Mouse (Mus musculus) midbrain, embryonic 14.5 days (tissue): ENCODE measurements around the gene Cd200. TPM values are rescaled to one million over a fixed set of nuclear protein-coding genes. Genes with fewer than 3 reads are reported as not detected.
"Not testable (repeated sequence)": the region's sequence is repeated elsewhere in the genome, so short reads cannot be mapped to it uniquely, and the experiment has no call there.

Experiments
- ATAC-seq: fragments of 200-750 bp; cut with Nextera tagmentation; 2 replicates; pipeline ENCODE4 v1.8.0; 2017; ENCODE audit warnings: moderate number of reproducible peaks, moderate library complexity; ENCODE audit not compliant: low FRiP score, low TSS enrichment
- DNase-seq: peaks from one replicate; pipeline ENCODE4 v3.0.0-alpha.2; 2015
- H3K27ac ChIP-seq: fragments of 300-500 bp; sonication (generic); replicated peaks from 2 replicates; pipeline ENCODE4 v1.5.1; 2014; ENCODE audit warnings: mild to moderate bottlenecking, low read depth, low read length, moderate library complexity
- H3K27me3 ChIP-seq: fragments of 300-500 bp; sonication (generic); 2 replicates; pipeline ENCODE4 v1.6.1; 2014; ENCODE audit warnings: low read length, control low read depth, mixed read lengths; ENCODE audit not compliant: control insufficient read depth, insufficient read depth
- H3K36me3 ChIP-seq: fragments of 300-500 bp; sonication (generic); 2 replicates; pipeline ENCODE4 v1.6.1; 2014; ENCODE audit warnings: low read length, control low read depth; ENCODE audit not compliant: control insufficient read depth, insufficient read depth
- H3K4me1 ChIP-seq: fragments of 300-500 bp; sonication (generic); 2 replicates; pipeline ENCODE4 v1.6.1; 2014; ENCODE audit warnings: mild to moderate bottlenecking, antibody characterized with exemption, low read length, control low read depth; ENCODE audit not compliant: control insufficient read depth, insufficient read depth
- H3K4me2 ChIP-seq: fragments of 300-500 bp; sonication (generic); 2 replicates; pipeline ENCODE4 v1.6.1; 2014; ENCODE audit warnings: mild to moderate bottlenecking, low read length, moderate library complexity
- H3K4me3 ChIP-seq: fragments of 300-500 bp; sonication (generic); replicated peaks from 2 replicates; pipeline ENCODE4 v1.5.1; 2014; ENCODE audit warnings: low read depth, low read length
- H3K9ac ChIP-seq: fragments of 300-500 bp; sonication (generic); replicated peaks from 2 replicates; pipeline ENCODE4 v1.6.1; 2014; ENCODE audit warnings: mild to moderate bottlenecking, low read length, moderate library complexity
- H3K9me3 ChIP-seq: fragments of 300-500 bp; sonication (generic); 2 replicates; pipeline ENCODE4 v1.6.1; 2016; ENCODE audit warnings: low read length, control low read depth, mixed read lengths; ENCODE audit not compliant: control insufficient read depth
- WGBS: fragments of 180-500 bp; shearing (Covaris S2); extraction: QIAGEN DNeasy Blood & Tissue Kit; methylation state at CpG from one replicate; pipeline ENCODE4 v1.1.7; 2014; 5-methylcytosine and 5-hydroxymethylcytosine counted together
- polyA plus RNA-seq: library from polyadenylated mRNA; unstranded; fragments of >200 nt; fragmentation: Nextera tagmentation; extraction: Ambion mirVana; gene quantifications from 2 replicates; pipeline ENCODE4 v1.2.1, GENCODE M21; 2014

The Cd200 gene
- polyA plus RNA-seq, 1 experiment from 2014 or later, result 365 TPM

DNA sequence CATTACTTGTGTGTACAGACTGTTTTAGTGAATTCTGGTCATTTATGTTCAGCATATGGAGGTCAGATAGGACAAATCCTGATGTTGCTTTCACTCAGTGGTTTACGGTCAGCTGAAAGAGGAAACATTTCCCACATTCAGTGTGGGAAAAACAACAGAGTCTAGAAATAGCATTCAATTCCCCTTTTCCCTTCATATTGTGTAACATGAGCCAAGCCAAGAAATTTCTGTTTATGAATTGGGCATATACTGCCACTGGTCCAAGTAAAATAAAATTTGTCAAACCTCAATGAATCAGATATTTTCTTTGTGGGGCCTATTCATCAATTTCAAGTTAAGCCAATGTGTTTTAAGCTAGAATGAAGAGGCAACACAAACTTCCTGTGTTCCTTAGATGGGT is 37.8 kb downstream of the Cd200 start:
- no peak overlapping the region for H3K9ac ChIP-seq
- H3K27ac ChIP-seq, result no peak overlapping the region
- no peaks in the 10 kb centered on the region for H3K27me3 ChIP-seq
- ATAC-seq (no peak), DNase-seq (no peak)
- H3K4me1 ChIP-seq, result no peaks in the 10 kb centered on the region
- no peak overlapping the region for H3K4me3 ChIP-seq
- no peaks in the 10 kb centered on the region for H3K9me3 ChIP-seq
- H3K36me3 ChIP-seq, result no peaks in the 10 kb centered on the region
- WGBS, result 96% methylated on average over 1 of the region's 1 CpGs
- no peak overlapping the region for H3K4me2 ChIP-seq

DNA sequence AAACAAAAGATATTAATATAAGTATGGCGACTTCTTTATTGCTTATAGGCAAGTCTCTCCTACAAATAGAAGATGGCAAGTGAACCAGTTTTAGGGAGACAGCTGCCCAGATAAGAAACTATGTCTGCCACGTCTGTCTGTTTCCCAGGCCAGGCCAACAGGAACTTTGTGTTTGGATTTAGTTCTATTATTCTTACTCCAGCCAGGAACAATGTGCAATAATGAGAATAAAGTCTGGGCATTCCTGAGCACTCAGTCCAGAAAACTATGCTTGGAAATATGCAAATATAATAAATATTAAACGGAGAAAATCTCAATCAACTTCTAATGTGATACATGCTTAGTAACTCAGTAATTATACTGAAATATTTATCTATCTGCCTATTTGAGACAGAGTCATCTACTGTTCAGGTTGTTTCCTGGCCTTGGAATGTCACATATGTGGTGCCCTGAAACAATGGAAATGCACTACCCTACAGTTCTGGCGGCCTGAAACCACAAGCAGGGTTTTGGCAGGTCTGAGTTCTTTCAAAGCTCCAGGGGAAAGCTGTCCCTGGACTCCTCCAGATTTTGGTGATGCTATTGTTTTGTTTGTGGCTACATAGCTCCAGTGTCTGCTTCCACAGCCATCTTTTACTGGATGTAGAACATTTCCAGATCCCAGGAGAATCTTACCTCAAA is 39.4 kb downstream of the Cd200 start:
- no peak for ATAC-seq

DNA sequence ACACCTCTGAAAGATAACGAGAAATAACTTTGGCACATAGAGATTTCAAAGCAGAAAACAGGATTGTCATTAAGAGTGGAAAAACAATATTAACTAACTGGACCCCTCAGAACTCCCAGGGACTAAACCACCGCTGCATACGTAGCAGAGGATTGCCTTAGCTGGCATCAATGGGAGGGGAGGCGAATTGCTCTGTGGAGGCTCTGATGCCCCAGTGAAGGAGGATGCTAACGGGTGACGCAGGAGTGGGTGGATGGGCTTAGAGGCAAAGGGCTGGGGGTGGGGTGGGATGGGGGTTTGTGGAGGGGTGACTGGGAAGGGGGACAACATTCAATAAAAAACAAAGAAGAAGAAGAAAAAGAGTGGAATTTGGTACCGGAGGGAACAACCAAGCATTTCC is 42.7 kb downstream of the Cd200 start:
- Histone ChIP-seq H3K4me3 (no peak overlapping the region), H3K36me3 (no peaks in the 10 kb centered on the region), H3K27ac (no peak overlapping the region), H3K9ac (no peak overlapping the region), H3K27me3 (no peaks in the 10 kb centered on the region), H3K9me3 (no peaks in the 10 kb centered on the region), H3K4me2 (no peak overlapping the region), H3K4me1 (no peaks in the 10 kb centered on the region)
- DNase-seq, result no peak
- WGBS, result 75% methylated on average over 7 of the region's 7 CpGs
- ATAC-seq, result no peak

More for the DNA sequence above, 39.4 kb downstream of the Cd200 start:
- no peak overlapping the region for H3K4me3 ChIP-seq
- no peak overlapping the region for H3K27ac ChIP-seq
- no peaks in the 10 kb centered on the region for H3K4me1 ChIP-seq
- H3K9me3 ChIP-seq, result no peaks in the 10 kb centered on the region
- DNase-seq, result no peak
- H3K27me3 ChIP-seq, result no peaks in the 10 kb centered on the region
- H3K36me3 ChIP-seq, result no peaks in the 10 kb centered on the region
- H3K9ac ChIP-seq, result no peak overlapping the region
- H3K4me2 ChIP-seq, result no peak overlapping the region
- WGBS, result 80% methylated on average over 4 of the region's 4 CpGs

DNA sequence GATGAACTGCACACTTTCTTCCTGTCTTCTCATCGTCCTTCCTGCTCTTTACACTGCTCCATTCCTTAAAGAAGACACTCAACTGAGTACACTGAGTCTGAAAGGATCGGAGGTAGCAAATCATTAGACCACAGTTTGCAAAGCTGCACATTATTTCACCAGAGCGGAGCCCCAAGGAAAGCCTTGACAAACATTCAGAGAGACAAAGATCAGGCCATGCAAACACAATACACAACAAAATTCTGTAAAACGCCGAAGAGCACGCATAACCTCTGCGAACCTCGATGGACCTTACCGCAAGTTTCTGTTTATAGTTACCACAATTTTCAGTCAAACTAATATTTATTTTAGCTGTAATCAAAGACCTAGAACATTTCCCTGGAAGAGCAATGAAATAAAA is 43.5 kb downstream of the Cd200 start:
- no peak overlapping the region for H3K27ac ChIP-seq
- no peak for ATAC-seq
- no peak overlapping the region for H3K4me2 ChIP-seq
- no peak for DNase-seq
- H3K4me3 ChIP-seq, result no peak overlapping the region
- no peaks in the 10 kb centered on the region for H3K4me1 ChIP-seq
- H3K9me3 ChIP-seq, result no peaks in the 10 kb centered on the region
- H3K27me3 ChIP-seq, result no peaks in the 10 kb centered on the region
- H3K9ac ChIP-seq, result no peak overlapping the region
- H3K36me3 ChIP-seq, result no peaks in the 10 kb centered on the region
- 92% methylated on average over 9 of the region's 9 CpGs for WGBS

DNA sequence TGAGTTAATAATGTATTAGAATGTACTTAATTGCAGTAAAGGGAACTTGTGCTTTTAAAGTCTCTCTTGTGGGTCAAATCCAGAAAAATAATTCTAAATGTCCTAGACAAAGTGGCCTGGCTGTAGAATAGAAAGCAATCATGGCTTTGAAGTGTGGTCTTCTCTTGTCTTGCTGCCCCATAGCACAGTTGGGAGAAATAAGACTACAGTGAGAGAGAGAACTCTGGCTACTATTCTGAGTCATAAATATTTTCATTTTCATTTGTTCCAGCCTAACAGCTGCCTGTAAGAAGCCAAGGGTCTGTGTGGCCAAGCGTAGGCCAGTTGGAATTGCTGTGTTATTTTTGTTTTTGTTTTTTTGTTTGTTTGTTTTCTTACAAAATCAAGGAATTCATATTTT is 44.2 kb downstream of the Cd200 start:
- no peak overlapping the region for H3K27ac ChIP-seq
- no peaks in the 10 kb centered on the region for H3K9me3 ChIP-seq
- no peak for DNase-seq
- no peak for ATAC-seq
- no peaks in the 10 kb centered on the region for H3K4me1 ChIP-seq
- no peaks in the 10 kb centered on the region for H3K36me3 ChIP-seq
- no peak overlapping the region for H3K9ac ChIP-seq
- no peak overlapping the region for H3K4me3 ChIP-seq
- no peak overlapping the region for H3K4me2 ChIP-seq
- WGBS, result 96% methylated on average over 1 of the region's 1 CpGs
- no peaks in the 10 kb centered on the region for H3K27me3 ChIP-seq

DNA sequence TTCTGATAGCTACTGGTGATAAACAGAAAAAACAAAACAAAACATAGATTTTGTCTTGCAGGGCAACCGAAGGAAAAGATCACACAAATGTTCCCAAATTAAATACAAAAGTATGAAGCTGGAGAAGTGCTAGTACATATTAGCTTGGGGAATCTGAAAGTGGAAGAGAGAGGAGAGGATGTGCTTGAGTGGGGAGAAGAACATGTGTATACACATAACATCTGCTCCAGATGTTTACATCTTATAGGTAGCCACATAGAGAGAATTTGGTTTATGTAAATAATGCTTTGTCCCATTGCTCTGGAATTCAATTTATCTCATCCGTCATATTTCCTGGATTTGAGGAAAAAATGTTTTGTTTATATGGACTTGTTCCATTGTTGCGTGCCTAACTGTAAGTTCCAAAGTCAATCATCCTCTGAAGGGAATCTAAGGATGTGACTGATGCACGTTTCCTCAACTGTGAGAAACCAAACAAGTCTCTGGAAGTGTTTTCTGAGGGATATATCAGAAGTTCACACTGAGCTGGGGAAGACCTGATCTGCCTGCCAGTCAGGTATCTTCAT is 45.3 kb downstream of the Cd200 start:
- H3K27ac ChIP-seq, result no peak overlapping the region
- no peak overlapping the region for H3K9ac ChIP-seq
- no peak for DNase-seq
- no peaks in the 10 kb centered on the region for H3K9me3 ChIP-seq
- no peaks in the 10 kb centered on the region for H3K4me1 ChIP-seq
- H3K4me3 ChIP-seq, result no peak overlapping the region
- ATAC-seq, result no peak
- H3K27me3 ChIP-seq, result no peaks in the 10 kb centered on the region
- WGBS, result 84% methylated on average over 4 of the region's 4 CpGs
- H3K4me2 ChIP-seq, result no peak overlapping the region
- H3K36me3 ChIP-seq, result no peaks in the 10 kb centered on the region

DNA sequence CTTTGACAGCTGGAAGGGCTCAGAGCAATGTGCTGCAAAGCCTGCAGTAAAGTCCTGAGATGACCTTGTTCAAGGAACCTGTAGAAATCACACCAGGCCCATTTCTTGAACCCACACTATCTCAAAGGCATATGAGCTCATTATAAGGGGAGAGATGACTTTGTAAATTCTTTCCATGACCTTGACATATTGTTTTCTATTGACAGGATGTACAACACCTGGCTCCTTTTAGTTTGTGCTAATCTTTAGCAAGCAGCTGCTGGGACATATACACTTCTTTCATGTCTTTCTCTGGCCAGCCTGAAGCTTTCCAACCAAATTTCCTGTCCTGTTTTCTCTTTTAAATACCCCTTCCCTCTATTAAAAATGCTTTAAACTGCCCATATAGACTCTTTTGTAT is 47.4 kb downstream of the Cd200 start:
- no peaks in the 10 kb centered on the region for H3K9me3 ChIP-seq
- H3K27me3 ChIP-seq, result no peaks in the 10 kb centered on the region
- ATAC-seq (no peak), DNase-seq (no peak)
- no peak overlapping the region for H3K4me2 ChIP-seq
- no peaks in the 10 kb centered on the region for H3K36me3 ChIP-seq
- H3K4me3 ChIP-seq, result no peak overlapping the region
- no peaks in the 10 kb centered on the region for H3K4me1 ChIP-seq
- no peak overlapping the region for H3K9ac ChIP-seq
- H3K27ac ChIP-seq, result no peak overlapping the region

DNA sequence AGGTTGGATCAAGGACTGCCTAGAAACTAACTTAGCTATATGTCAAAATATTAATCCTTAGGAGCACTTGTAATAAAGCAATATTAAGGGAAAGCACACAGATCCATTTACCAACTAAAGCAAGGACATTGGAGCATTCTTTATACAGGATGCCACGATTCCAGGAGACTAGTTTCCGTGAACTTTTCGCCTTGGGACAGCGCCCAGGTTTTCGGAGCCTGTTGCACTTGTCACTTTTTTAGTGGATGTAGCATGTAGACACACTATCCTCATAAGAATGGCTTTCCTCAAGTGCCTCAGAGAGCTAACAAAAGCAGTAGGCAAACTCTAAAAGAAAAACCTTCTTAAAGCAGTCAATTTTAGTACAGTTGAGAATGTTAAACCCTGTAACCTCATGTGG is 50.4 kb downstream of the Cd200 start:
- H3K4me1 ChIP-seq, DNase-seq, H3K9me3 ChIP-seq, H3K4me3 ChIP-seq, H3K27me3 ChIP-seq, H3K36me3 ChIP-seq, H3K4me2 ChIP-seq, H3K9ac ChIP-seq, ATAC-seq, H3K27ac ChIP-seq: not testable (repeated sequence)
- 93% methylated on average over 5 of the region's 5 CpGs for WGBS

DNA sequence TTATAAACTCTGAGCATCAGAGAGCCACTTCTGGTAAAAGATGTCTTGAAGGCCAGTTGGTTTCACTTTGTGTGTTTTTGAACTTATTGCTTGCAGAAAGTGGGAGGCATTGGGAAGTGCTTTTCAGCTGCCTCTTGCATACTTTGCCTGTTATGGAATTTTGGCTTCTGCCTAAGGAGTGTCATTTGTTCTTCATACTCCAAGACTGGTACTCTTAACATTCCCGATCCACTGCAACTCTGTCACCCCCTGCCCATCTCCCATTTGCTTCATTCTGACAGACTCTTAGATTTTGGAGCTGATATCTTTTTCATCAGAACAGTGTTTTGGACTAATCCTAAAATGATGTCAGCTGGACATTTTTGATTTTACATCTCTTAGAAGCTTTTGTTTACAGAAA is 51.7 kb downstream of the Cd200 start:
- Histone ChIP-seq H3K36me3 (no peaks in the 10 kb centered on the region), H3K4me1 (no peaks in the 10 kb centered on the region), H3K9me3 (no peaks in the 10 kb centered on the region), H3K9ac (no peak overlapping the region), H3K27ac (no peak overlapping the region), H3K4me3 (no peak overlapping the region), H3K27me3 (no peaks in the 10 kb centered on the region), H3K4me2 (no peak overlapping the region)
- ATAC-seq, result no peak
- WGBS, result 88% methylated on average over 1 of the region's 1 CpGs
- DNase-seq, result no peak
